Mouse (Mus musculus) heart, adult 2 months (tissue): Measurements from ENCODE around the gene Nup210l.

Experiments used
- CTCF ChIP-seq: fragments of 200-600 bp; IDR thresholded peaks from 2 replicates; pipeline ENCODE4 v1.8.1; 2022; ENCODE audit warnings: antibody characterized with exemption, mild to moderate bottlenecking, moderate library complexity
- EP300 ChIP-seq: fragments of 200-500 bp; IDR thresholded peaks from 2 replicates; pipeline ENCODE4 v1.6.1; 2011; ENCODE audit warnings: low read depth, low read length, control low read depth; ENCODE audit not compliant: insufficient read depth
- POLR2A ChIP-seq: fragments of 200-500 bp; IDR thresholded peaks from 2 replicates; pipeline ENCODE4 v1.6.1; 2011; ENCODE audit warnings: mild to moderate bottlenecking, low read depth, low read length, control low read depth; ENCODE audit not compliant: insufficient read depth

DNA sequence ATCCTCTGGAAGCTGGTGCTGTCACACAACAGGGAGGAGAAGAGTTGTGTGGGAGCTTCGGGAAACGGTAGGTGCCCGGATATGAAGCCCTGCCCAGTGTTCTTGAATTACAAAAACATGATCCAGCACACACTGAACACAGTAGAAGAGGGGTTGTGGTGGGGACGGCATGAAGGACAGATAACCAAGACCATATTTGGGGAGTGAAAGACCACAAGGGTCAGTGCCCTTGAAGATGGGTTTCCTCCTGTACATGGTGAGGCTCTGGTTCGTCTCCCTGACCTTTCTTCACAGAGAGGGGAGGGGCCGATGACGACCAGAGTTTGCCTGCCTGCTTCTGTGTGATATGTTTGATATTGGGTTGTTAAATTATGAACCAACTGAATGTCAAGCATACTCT, 34.2 kb upstream of the Nup210l start:
- TF ChIP-seq POLR2A (no peak), CTCF (no peak), EP300 (no peak)
